Mouse (Mus musculus) embryonic facial prominence, embryonic 13.5 days (tissue): Measurements from ENCODE around the gene Usp15. TPM values are rescaled to one million over a fixed set of nuclear protein-coding genes. Genes with fewer than 3 reads are reported as not detected.

ENCODE experiments used
- ATAC-seq: fragments of 200-750 bp; cut with Nextera tagmentation; 2 replicates; pipeline ENCODE4 v1.8.0; 2017; ENCODE audit warnings: low read depth; ENCODE audit not compliant: insufficient number of reproducible peaks, insufficient read depth, low FRiP score, low TSS enrichment
- H3K27ac ChIP-seq: fragments of 300-500 bp; sonication (generic); 2 replicates; pipeline ENCODE4 v1.5.1; 2015; ENCODE audit warnings: moderate library complexity, mild to moderate bottlenecking, inconsistent platforms
- H3K27me3 ChIP-seq: fragments of 300-500 bp; sonication (generic); 2 replicates; pipeline ENCODE4 v1.6.1; 2015; ENCODE audit warnings: mild to moderate bottlenecking, inconsistent platforms
- H3K36me3 ChIP-seq: fragments of 300-500 bp; sonication (generic); 2 replicates; pipeline ENCODE4 v1.6.1; 2015; ENCODE audit warnings: mild to moderate bottlenecking, inconsistent platforms
- H3K4me1 ChIP-seq: fragments of 300-500 bp; sonication (generic); 2 replicates; pipeline ENCODE4 v1.6.1; 2015; ENCODE audit warnings: inconsistent platforms
- H3K4me2 ChIP-seq: fragments of 300-500 bp; sonication (generic); 2 replicates; pipeline ENCODE4 v1.6.1; 2015; ENCODE audit warnings: moderate library complexity, mild to moderate bottlenecking, inconsistent platforms
- H3K4me3 ChIP-seq: fragments of 300-500 bp; sonication (generic); 2 replicates; pipeline ENCODE4 v1.5.1; 2015; ENCODE audit warnings: mild to moderate bottlenecking, inconsistent platforms
- H3K9ac ChIP-seq: fragments of 300-500 bp; sonication (generic); 2 replicates; pipeline ENCODE4 v1.6.1; 2015; ENCODE audit warnings: mild to moderate bottlenecking, inconsistent platforms
- H3K9me3 ChIP-seq: fragments of 300-500 bp; sonication (generic); 2 replicates; pipeline ENCODE4 v1.6.1; 2016; ENCODE audit warnings: inconsistent platforms
- WGBS: fragments of 180-500 bp; shearing (Covaris S2); methylation state at CpG from one replicate; pipeline ENCODE4 v1.1.7; 2015; ENCODE audit warnings: mixed read lengths; 5-methylcytosine and 5-hydroxymethylcytosine counted together
- polyA plus RNA-seq: library from polyadenylated mRNA; unstranded; fragments of >200 nt; fragmentation: Nextera tagmentation; extraction: Ambion mirVana; gene quantifications from 2 replicates; pipeline ENCODE4 v1.2.1, GENCODE M21; 2015

The Usp15 gene
- polyA plus RNA-seq, 1 experiment from 2014 or later: 66.1 TPM

- Histone ChIP-seq H3K27ac (no peak overlapping the region), H3K4me3 (no peak overlapping the region), H3K4me2 (no peak overlapping the region), H3K9ac (no peak overlapping the region), H3K9me3 (no peaks in the 10 kb centered on the region), H3K4me1 (no peaks in the 10 kb centered on the region), H3K36me3 (peaks cover 40% of the 10 kb centered on the region), H3K27me3 (no peaks in the 10 kb centered on the region)
- ATAC-seq: no peak
- 84% methylated on average over 6 of the region's 6 CpGs for WGBS
Measured at GRCm38 (mm10) chr10:123170898-123171297, 25.9 kb downstream of the Usp15 start.

GRCm38 (mm10) chr10:123165542-123165941, 31.3 kb downstream of the Usp15 start:
- no peaks in the 10 kb centered on the region for H3K27me3 ChIP-seq
- H3K4me3 ChIP-seq: no peak overlapping the region
- H3K4me1 ChIP-seq: no peaks in the 10 kb centered on the region
- no peak overlapping the region for H3K27ac ChIP-seq
- H3K4me2 ChIP-seq: no peak overlapping the region
- ATAC-seq: no peak
- no peak overlapping the region for H3K9ac ChIP-seq
- peaks cover 35% of the 10 kb centered on the region for H3K36me3 ChIP-seq
- 93% methylated on average over 3 of the region's 3 CpGs for WGBS
- H3K9me3 ChIP-seq: no peaks in the 10 kb centered on the region

DNA sequence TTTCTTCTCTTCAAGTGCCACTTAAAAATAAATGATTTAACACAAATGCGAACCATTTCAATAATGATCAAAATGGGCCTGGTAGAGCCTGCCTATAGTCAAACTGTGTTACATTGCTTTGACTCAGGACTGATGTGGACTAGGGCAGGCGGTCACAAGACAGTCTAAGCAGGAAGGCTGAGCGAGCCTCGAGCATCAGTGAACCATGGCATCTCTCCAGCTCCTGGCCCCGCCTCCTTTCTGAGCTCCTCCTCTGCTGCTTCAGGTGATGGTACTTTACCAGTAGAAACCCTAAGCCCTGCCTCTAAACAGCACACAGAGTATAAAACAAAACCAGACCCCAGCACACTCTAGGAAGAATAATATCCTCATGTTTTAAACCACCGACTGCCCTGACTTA, 36.3 kb downstream of the Usp15 start:
- Histone ChIP-seq H3K9ac (no peak overlapping the region), H3K4me1 (no peaks in the 10 kb centered on the region), H3K27ac (no peak overlapping the region), H3K4me3 (no peak overlapping the region), H3K27me3 (no peaks in the 10 kb centered on the region), H3K4me2 (no peak overlapping the region), H3K36me3 (peaks cover 31% of the 10 kb centered on the region), H3K9me3 (no peaks in the 10 kb centered on the region)
- 71% methylated on average over 6 of the region's 6 CpGs for WGBS
- ATAC-seq: no peak

- Histone ChIP-seq H3K36me3 (peaks cover 28% of the 10 kb centered on the region), H3K9ac (no peak overlapping the region), H3K4me1 (no peaks in the 10 kb centered on the region), H3K9me3 (no peaks in the 10 kb centered on the region), H3K27me3 (no peaks in the 10 kb centered on the region), H3K4me3 (no peak overlapping the region), H3K27ac (no peak overlapping the region), H3K4me2 (no peak overlapping the region)
- no peak for ATAC-seq
- 78% methylated on average over 7 of the region's 7 CpGs for WGBS
Measured at GRCm38 (mm10) chr10:123159316-123159715, 37.5 kb downstream of the Usp15 start.

DNA sequence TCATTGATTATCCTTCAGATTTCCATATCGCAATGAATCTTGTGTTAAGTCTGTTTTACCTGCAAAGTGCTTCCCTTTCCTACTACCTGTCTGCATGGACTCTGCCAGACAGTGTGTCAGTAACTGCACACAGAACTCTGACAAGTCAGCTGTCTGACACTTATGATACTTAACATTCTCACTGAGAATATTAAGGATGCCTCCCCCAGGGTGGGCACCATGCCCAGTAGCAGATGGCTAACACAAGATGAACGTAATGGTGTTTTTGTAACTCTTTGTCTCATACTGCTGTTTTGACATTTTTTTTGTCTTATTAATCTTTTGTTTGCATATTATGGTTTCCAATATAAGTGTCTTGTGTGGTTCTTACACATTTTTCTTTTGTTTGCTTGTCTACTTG, 40.4 kb downstream of the Usp15 start:
- Histone ChIP-seq H3K27ac (no peak overlapping the region), H3K4me2 (no peak overlapping the region), H3K4me1 (no peaks in the 10 kb centered on the region), H3K27me3 (no peaks in the 10 kb centered on the region), H3K36me3 (peaks cover 25% of the 10 kb centered on the region), H3K9me3 (no peaks in the 10 kb centered on the region), H3K4me3 (no peak overlapping the region), H3K9ac (no peak overlapping the region)
- WGBS: 81% methylated on average over 2 of the region's 2 CpGs
- no peak for ATAC-seq

DNA sequence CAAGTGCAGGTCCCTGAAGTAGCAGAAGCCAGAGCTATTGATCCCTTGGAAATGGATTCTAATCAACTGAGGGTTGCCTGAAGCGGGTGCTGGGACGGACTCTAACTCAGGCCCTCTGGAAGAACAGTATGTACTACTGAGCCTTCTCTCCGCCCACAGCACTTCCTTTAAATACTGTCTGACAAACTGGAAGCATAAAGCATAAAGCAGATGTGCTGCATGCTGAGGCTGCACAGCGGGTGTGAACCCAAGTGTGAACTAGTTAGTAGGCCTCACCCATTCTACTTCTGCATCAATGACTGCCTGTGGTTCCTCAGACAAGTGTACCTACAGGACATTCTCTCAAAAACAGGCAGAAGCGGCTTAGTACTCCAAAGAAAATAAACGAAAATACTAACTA, 41.0 kb downstream of the Usp15 start:
- H3K27ac ChIP-seq: no peak overlapping the region
- no peak overlapping the region for H3K9ac ChIP-seq
- no peak overlapping the region for H3K4me2 ChIP-seq
- peaks cover 25% of the 10 kb centered on the region for H3K36me3 ChIP-seq
- no peaks in the 10 kb centered on the region for H3K9me3 ChIP-seq
- 91% methylated on average over 6 of the region's 6 CpGs for WGBS
- no peak for ATAC-seq
- H3K4me1 ChIP-seq: no peaks in the 10 kb centered on the region
- no peaks in the 10 kb centered on the region for H3K27me3 ChIP-seq
- no peak overlapping the region for H3K4me3 ChIP-seq

DNA sequence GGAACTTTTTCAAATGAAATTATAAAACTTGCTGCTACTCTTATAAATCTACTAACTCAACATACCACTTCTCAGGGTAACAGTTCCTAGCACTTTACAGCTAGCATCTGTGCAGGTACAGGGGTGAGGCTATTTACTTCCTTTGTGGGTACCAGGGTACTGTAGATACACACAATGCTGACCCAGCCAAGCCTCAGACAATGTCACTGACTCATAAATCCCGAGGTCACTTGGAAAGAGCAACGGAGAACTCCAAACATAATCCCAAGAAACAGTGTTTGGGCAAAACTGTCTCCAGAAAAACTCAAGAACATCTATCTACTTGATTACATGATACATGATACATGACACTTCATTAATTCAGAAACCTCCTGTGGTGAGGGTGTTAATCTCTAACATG, 43.5 kb downstream of the Usp15 start:
- WGBS: 86% methylated on average over 2 of the region's 2 CpGs
- no peaks in the 10 kb centered on the region for H3K9me3 ChIP-seq
- no peak overlapping the region for H3K4me3 ChIP-seq
- H3K36me3 ChIP-seq: peaks cover 12% of the 10 kb centered on the region
- no peaks in the 10 kb centered on the region for H3K4me1 ChIP-seq
- H3K27me3 ChIP-seq: no peaks in the 10 kb centered on the region
- no peak overlapping the region for H3K4me2 ChIP-seq
- H3K27ac ChIP-seq: no peak overlapping the region
- no peak overlapping the region for H3K9ac ChIP-seq
- ATAC-seq: no peak

DNA sequence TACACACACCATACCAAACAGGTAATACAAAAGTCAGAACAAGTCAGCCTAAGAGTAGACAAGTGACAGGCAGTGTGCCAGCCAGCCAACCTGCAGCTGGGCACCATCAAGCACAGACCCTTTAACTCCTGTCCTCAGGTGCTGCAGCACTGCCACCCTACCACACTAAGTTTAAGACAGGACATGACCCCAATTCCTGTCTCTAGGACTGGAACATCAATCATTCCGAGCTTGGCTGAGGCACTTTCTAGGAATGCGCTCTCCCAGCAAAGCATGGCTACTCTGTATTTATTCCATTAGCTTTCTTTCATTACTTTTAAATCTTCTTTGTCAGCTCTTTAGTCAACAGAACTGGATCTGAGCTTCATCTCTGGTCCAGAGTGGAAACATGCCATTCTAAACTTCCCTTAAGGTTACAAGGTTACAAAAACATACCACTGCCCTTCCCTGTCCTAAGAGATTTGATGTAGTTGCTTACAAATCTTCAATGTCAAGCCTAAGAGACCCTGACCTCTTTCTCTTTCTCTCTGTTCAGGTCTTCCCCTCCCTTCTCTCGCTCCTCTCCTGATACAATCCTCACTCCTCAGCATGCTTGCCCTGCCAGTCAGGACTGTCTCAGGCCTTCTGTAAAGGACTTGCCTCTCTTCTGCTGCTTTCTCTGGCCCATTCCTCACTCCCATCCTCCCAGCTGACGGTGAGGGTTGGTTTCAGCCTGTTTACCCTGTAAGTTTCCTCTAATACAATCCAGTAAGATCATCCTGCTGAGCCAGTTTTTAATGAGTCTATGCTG, 48.6 kb downstream of the Usp15 start:
- Histone ChIP-seq H3K36me3 (peaks cover 14% of the 10 kb centered on the region; the same call in 1 of the 2 replicates), H3K4me2 (no peak overlapping the region), H3K9ac (no peak overlapping the region), H3K4me3 (no peak overlapping the region), H3K9me3 (no peaks in the 10 kb centered on the region), H3K27ac (no peak overlapping the region), H3K27me3 (no peaks in the 10 kb centered on the region), H3K4me1 (no peaks in the 10 kb centered on the region)
- ATAC-seq: no peak
- WGBS: 68% methylated on average over 4 of the region's 4 CpGs

GRCm38 (mm10) chr10:123147180-123147579, 49.6 kb downstream of the Usp15 start:
- no peak overlapping the region for H3K9ac ChIP-seq
- no peak overlapping the region for H3K27ac ChIP-seq
- H3K4me2 ChIP-seq: no peak overlapping the region
- no peak for ATAC-seq
- no peak overlapping the region for H3K4me3 ChIP-seq
- no peaks in the 10 kb centered on the region for H3K4me1 ChIP-seq
- no peaks in the 10 kb centered on the region for H3K27me3 ChIP-seq
- H3K36me3 ChIP-seq: peaks cover 18% of the 10 kb centered on the region
- WGBS: 59% methylated on average over 6 of the region's 6 CpGs
- H3K9me3 ChIP-seq: no peaks in the 10 kb centered on the region

- no peak overlapping the region for H3K4me2 ChIP-seq
- no peaks in the 10 kb centered on the region for H3K9me3 ChIP-seq
- H3K27me3 ChIP-seq: no peaks in the 10 kb centered on the region
- ATAC-seq: no peak
- peaks cover 18% of the 10 kb centered on the region for H3K36me3 ChIP-seq
- WGBS: 81% methylated on average over 2 of the region's 2 CpGs
- no peaks in the 10 kb centered on the region for H3K4me1 ChIP-seq
- H3K4me3 ChIP-seq: no peak overlapping the region
- no peak overlapping the region for H3K9ac ChIP-seq
- H3K27ac ChIP-seq: no peak overlapping the region
Measured at GRCm38 (mm10) chr10:123146349-123146748, 50.4 kb downstream of the Usp15 start.

GRCm38 (mm10) chr10:123144256-123144655, 52.5 kb downstream of the Usp15 start:
- H3K4me1 ChIP-seq: no peaks in the 10 kb centered on the region
- no peaks in the 10 kb centered on the region for H3K27me3 ChIP-seq
- no peak overlapping the region for H3K4me2 ChIP-seq
- WGBS: 93% methylated on average over 8 of the region's 8 CpGs
- peaks cover 34% of the 10 kb centered on the region for H3K36me3 ChIP-seq
- no peak overlapping the region for H3K9ac ChIP-seq
- H3K4me3 ChIP-seq: no peak overlapping the region
- ATAC-seq: no peak
- no peak overlapping the region for H3K27ac ChIP-seq
- H3K9me3 ChIP-seq: no peaks in the 10 kb centered on the region

- peaks cover under 1% of the 10 kb centered on the region; the same call in 1 of the 2 replicates for H3K4me1 ChIP-seq
- H3K9ac ChIP-seq: no peak overlapping the region
- ATAC-seq: no peak
- H3K9me3 ChIP-seq: no peaks in the 10 kb centered on the region
- 94% methylated on average over 5 of the region's 5 CpGs for WGBS
- H3K27ac ChIP-seq: no peak overlapping the region
- no peak overlapping the region for H3K4me3 ChIP-seq
- H3K27me3 ChIP-seq: no peaks in the 10 kb centered on the region
- no peak overlapping the region for H3K4me2 ChIP-seq
- H3K36me3 ChIP-seq: peaks cover 35% of the 10 kb centered on the region
Measured at GRCm38 (mm10) chr10:123142395-123143050, 54.3 kb downstream of the Usp15 start.
